Mouse (Mus musculus) adrenal gland, postnatal 4 days (tissue): ENCODE results near the gene Alyref2. TPM values are rescaled to one million over a fixed set of nuclear protein-coding genes. Genes with fewer than 3 reads are reported as not detected.

ENCODE experiments used
- total RNA-seq, 2 experiments: library from RNA; stranded (reverse); gene quantifications; 2 replicates each; pipeline ENCODE4 v1.2.3; 2021

Gene Alyref2
- total RNA-seq, 2 experiments from 2014 or later: 8.5 to 9.1 TPM

Other genes with a start within 250 kb of the Alyref2 start
- gene B4galt3, start 233.2 kb upstream of the Alyref2 start, total RNA-seq: 10 to 100 TPM; 48.4 to 56.3 TPM
- gene Ppox, start 222.3 kb upstream of the Alyref2 start, total RNA-seq: 10 to 100 TPM; 55.8 to 57.1 TPM
- 10 to 100 TPM; 51.4 to 56.0 TPM for gene Usp21, start 215.5 kb upstream of the Alyref2 start, total RNA-seq
- gene Ufc1, start 208.5 kb upstream of the Alyref2 start, total RNA-seq: 100 to 1,000 TPM; 138 to 155 TPM
- gene Dedd, start 174.3 kb upstream of the Alyref2 start, total RNA-seq: 10 to 100 TPM; 41.2 to 43.1 TPM
- 10 to 100 TPM; 62.0 to 68.3 TPM for gene Nit1, start 157.8 kb upstream of the Alyref2 start, total RNA-seq
- gene Pfdn2, start 157.8 kb upstream of the Alyref2 start, total RNA-seq: 100 to 1,000 TPM; 120 to 125 TPM
- 1 to 10 TPM; 6.2 to 6.8 TPM for gene Klhdc9, start 142.7 kb upstream of the Alyref2 start, total RNA-seq
- gene Nectin4, start 133.4 kb upstream of the Alyref2 start, total RNA-seq: under 1 TPM; 0.34 to 0.59 TPM
- 1 to 10 TPM; 3.2 to 4.7 TPM for gene Arhgap30, start 114.5 kb upstream of the Alyref2 start, total RNA-seq
- gene Usf1, start 92.2 kb upstream of the Alyref2 start, total RNA-seq: 10 to 100 TPM; 81.4 to 84.8 TPM
- 10 to 100 TPM in 1 of 2 experiments, 1 to 10 TPM in 1; 6.3 to 15.1 TPM for gene Tstd1, start 84.6 kb upstream of the Alyref2 start, total RNA-seq
- gene F11r, start 65.9 kb upstream of the Alyref2 start, total RNA-seq: 10 to 100 TPM; 43.0 to 47.0 TPM
- not detected for gene Itln1, start 31.8 kb downstream of the Alyref2 start, total RNA-seq
- gene Cd244a, start 55.7 kb downstream of the Alyref2 start, total RNA-seq: under 1 TPM; 0.14 to 0.31 TPM
- gene Ly9, start 103.9 kb downstream of the Alyref2 start, total RNA-seq: 1 to 10 TPM in 1 of 2 experiments, under 1 TPM in 1; 0.73 to 1.3 TPM
- gene Slamf7, start 149.6 kb downstream of the Alyref2 start, total RNA-seq: under 1 TPM; 0.31 to 0.93 TPM
- gene Cd48, start 178.5 kb downstream of the Alyref2 start, total RNA-seq: 1 to 10 TPM; 2.0 to 3.1 TPM